Mouse (Mus musculus) CH12.LX (cell line): Measurements from ENCODE around the gene Nwd1. TPM values are rescaled to one million over a fixed set of nuclear protein-coding genes. Genes with fewer than 3 reads are reported as not detected.

Experiments
- DNase-seq: peaks from one replicate; pipeline ENCODE4 v3.0.0-alpha.2; 2013; ENCODE audit errors: extremely low read depth
- H3K27ac ChIP-seq: 2 replicates; pipeline ENCODE4 v1.5.1; 2012; ENCODE audit warnings: low read depth, mild to moderate bottlenecking, control low read depth, moderate library complexity; ENCODE audit not compliant: insufficient read depth
- H3K27me3 ChIP-seq: replicated peaks from 2 replicates; pipeline ENCODE3; 2012; ENCODE audit warnings: inconsistent platforms
- H3K36me3 ChIP-seq, 2 experiments: replicated peaks in 1 of 2; 2 replicates each; pipeline versions ENCODE3 to v1.6.1; 2012; ENCODE audit warnings: inconsistent platforms in 1 of 2, low read length in 1 of 2, mild to moderate bottlenecking in 1 of 2, mixed read lengths in 1 of 2, moderate library complexity in 1 of 2; ENCODE audit not compliant: control insufficient read depth in 1 of 2, insufficient read depth in 1 of 2
- H3K4me1 ChIP-seq, 2 experiments: 2 replicates each; pipeline ENCODE4 v1.6.1; 2012; ENCODE audit warnings: inconsistent platforms in 1 of 2, moderate library complexity in 1 of 2; ENCODE audit not compliant: insufficient read depth in 2 of 2, control insufficient read depth in 1 of 2
- H3K4me2 ChIP-seq: 2 replicates; pipeline ENCODE4 v1.6.1; 2012; ENCODE audit warnings: low read depth, mild to moderate bottlenecking, control low read depth; ENCODE audit not compliant: poor library complexity, insufficient read depth, severe bottlenecking
- H3K4me3 ChIP-seq, 3 experiments: fragments of 150-350 bp in 1 of 3; sonication (generic) in 1 of 3; replicated peaks in 1 of 3; 2 replicates each; pipeline versions ENCODE3 to v1.5.1; 2011 to 2012; ENCODE audit warnings: low read depth in 2 of 3, low read length in 2 of 3, mild to moderate bottlenecking in 2 of 3, moderate library complexity in 2 of 3, control low read depth in 1 of 3, improper control_type of control experiment in 1 of 3, inconsistent platforms in 1 of 3, mixed read lengths in 1 of 3; ENCODE audit not compliant: poor library complexity in 1 of 3
- H3K79me2 ChIP-seq: replicated peaks from 2 replicates; pipeline ENCODE4 v1.6.1; 2012; ENCODE audit warnings: mild to moderate bottlenecking, moderate library complexity; ENCODE audit not compliant: control insufficient read depth, poor library complexity, insufficient read depth, severe bottlenecking; ENCODE audit errors: extremely low read depth
- H3K9ac ChIP-seq: 2 replicates; pipeline ENCODE4 v1.6.1; 2012; ENCODE audit warnings: low read depth, mild to moderate bottlenecking, control low read depth, moderate library complexity; ENCODE audit not compliant: insufficient read depth
- H3K9me3 ChIP-seq: replicated peaks from 2 replicates; pipeline ENCODE3; 2012; ENCODE audit warnings: low read length, inconsistent platforms, mixed read lengths
- BHLHE40 ChIP-seq: IDR thresholded peaks from 2 replicates; pipeline ENCODE4 v1.6.1; 2011; ENCODE audit warnings: mild to moderate bottlenecking, low read depth, low read length, improper control_type of control experiment
- CHD1 ChIP-seq: IDR thresholded peaks from 2 replicates; pipeline ENCODE4 v1.6.1; 2012; ENCODE audit warnings: low read depth, low read length, improper control_type of control experiment, inconsistent platforms
- CTCF ChIP-seq, 2 experiments: IDR thresholded peaks in 1 of 2; conservative IDR thresholded peaks in 1 of 2; 2 replicates each; pipeline ENCODE4 v1.5.1; 2011 to 2012; ENCODE audit warnings: low read depth in 2 of 2, low read length in 2 of 2, improper control_type of control experiment in 1 of 2, inconsistent platforms in 1 of 2, mild to moderate bottlenecking in 1 of 2, moderate library complexity in 1 of 2
- IRF4 ChIP-seq: IDR thresholded peaks from 2 replicates; pipeline ENCODE4 v1.6.1; 2014; ENCODE audit warnings: low read depth, mild to moderate bottlenecking, inconsistent platforms, low read length, improper control_type of control experiment
- JUND ChIP-seq: conservative IDR thresholded peaks from 2 replicates; pipeline ENCODE4 v1.6.1; 2011; ENCODE audit warnings: low read depth, low read length, improper control_type of control experiment
- MEF2A ChIP-seq: IDR thresholded peaks from 2 replicates; pipeline ENCODE4 v1.6.1; 2014; ENCODE audit warnings: low read depth, mild to moderate bottlenecking, inconsistent platforms, low read length, improper control_type of control experiment, borderline replicate concordance
- MYC ChIP-seq: IDR thresholded peaks from 2 replicates; pipeline ENCODE4 v1.6.1; 2011; ENCODE audit warnings: low read depth, mild to moderate bottlenecking, improper control_type of control experiment, low read length
- NRF1 ChIP-seq: IDR thresholded peaks from 2 replicates; pipeline ENCODE4 v1.6.1; 2014; ENCODE audit warnings: low read depth, mild to moderate bottlenecking, inconsistent platforms, low read length, improper control_type of control experiment, moderate library complexity
- POLR2A ChIP-seq: IDR thresholded peaks from 2 replicates; pipeline ENCODE4 v1.6.1; 2011; ENCODE audit warnings: low read depth, mild to moderate bottlenecking, improper control_type of control experiment, low read length
- ZNF384 ChIP-seq: IDR thresholded peaks from 2 replicates; pipeline ENCODE4 v1.6.1; 2012; ENCODE audit warnings: low read depth, low read length, improper control_type of control experiment, inconsistent platforms
- dilution Hi-C: fragments of 300-500 bp; cut with MboI; formaldehyde crosslinking; loops from 2 replicates; pipeline ENCODE4 v1.14.3; 2020; ENCODE audit warnings: low sequenced_read_pairs; ENCODE audit not compliant: extremely low pct_unique_long_range_greater_than_20kb, extremely low pct_ligation_motif_present
- in situ Hi-C: fragments of 300-500 bp; cut with MboI; formaldehyde crosslinking; loops from 3 replicates; pipeline ENCODE4 v1.14.3; 2019; ENCODE audit warnings: low sequenced_read_pairs, low pct_ligation_motif_present, low pct_unique_long_range_greater_than_20kb, mixed read lengths
- polyA plus RNA-seq: library from polyadenylated mRNA; unstranded; fragments of >175 nt; gene quantifications from 2 replicates; pipeline ENCODE4 v1.2.1, GENCODE M21; 2012; ENCODE audit warnings: low read depth; ENCODE audit not compliant: insufficient read length
- total RNA-seq, 2 experiments: library from RNA; depleted of rRNA; stranded (reverse); fragments of 300-350 nt in 1 of 2; fragments of >200 nt in 1 of 2; gene quantifications; 2 replicates each; pipeline ENCODE4 v1.2.3; 2012 to 2014

The Nwd1 gene
- total and polyA plus RNA-seq, 3 experiments: 0.04 TPM; not detected in 2

- no peak for TF ChIP-seq POLR2A
- no peak for TF ChIP-seq NRF1
- dilution Hi-C loops: no loop called here
- in situ Hi-C loops: no loop called here
- Histone ChIP-seq H3K4me2 (no peak overlapping the region), H3K27ac (no peak overlapping the region), H3K79me2 (no peaks in the 10 kb centered on the region), H3K4me1 (no peaks in the 10 kb centered on the region; a peak in 1 of 4 replicates), H3K4me3 (no peak overlapping the region), H3K27me3 (peaks cover 21% of the 10 kb centered on the region), H3K9me3 (no peaks in the 10 kb centered on the region), H3K36me3 (no peaks in the 10 kb centered on the region), H3K9ac (no peak overlapping the region)
- DNase-seq: no peak
Observed at GRCm38 (mm10) chr8:72664107-72664652, 17.7 kb downstream of the Nwd1 start.

- no peaks in the 10 kb centered on the region for H3K9me3 ChIP-seq
- H3K4me2 ChIP-seq: no peak overlapping the region
- TF ChIP-seq MYC: no peak
- TF ChIP-seq JUND: no peak
- H3K79me2 ChIP-seq: no peaks in the 10 kb centered on the region
- no peaks in the 10 kb centered on the region; a peak in 1 of 4 replicates for H3K4me1 ChIP-seq
- H3K9ac ChIP-seq: no peak overlapping the region
- DNase-seq: no peak
- in situ Hi-C loops (no loop called here), dilution Hi-C loops (no loop called here)
- H3K27ac ChIP-seq: no peak overlapping the region
- peaks cover 21% of the 10 kb centered on the region for H3K27me3 ChIP-seq
- no peaks in the 10 kb centered on the region for H3K36me3 ChIP-seq
- H3K4me3 ChIP-seq: no peak overlapping the region
Observed at GRCm38 (mm10) chr8:72664757-72665156, 18.2 kb downstream of the Nwd1 start.

GRCm38 (mm10) chr8:72665405-72665804 lies 18.9 kb downstream of the Nwd1 start:
- Histone ChIP-seq H3K4me1 (no peaks in the 10 kb centered on the region; a peak in 1 of 4 replicates), H3K4me2 (no peak overlapping the region), H3K4me3 (no peak overlapping the region), H3K27ac (no peak overlapping the region), H3K79me2 (no peaks in the 10 kb centered on the region), H3K36me3 (no peaks in the 10 kb centered on the region)
- dilution Hi-C loops: no loop called here
- in situ Hi-C loops: no loop called here
- no peak for TF ChIP-seq IRF4
- TF ChIP-seq ZNF384: no peak
- no peak for TF ChIP-seq CHD1
- no peak for TF ChIP-seq POLR2A
- TF ChIP-seq BHLHE40: peak; percentile 1; the same call in 1 of the 2 replicates
- no peak for TF ChIP-seq MEF2A
- TF ChIP-seq CTCF (conservative IDR thresholded peaks at IDR 0.05 in 1 of 2, IDR thresholded peaks at IDR 0.05 in 1 of 2; ENCODE audit: low read depth in 2 of 2, low read length in 2 of 2): no peak
- TF ChIP-seq, all 38 proteins: peak for 1
- H3K9me3 ChIP-seq: no peaks in the 10 kb centered on the region
- DNase-seq: no peak
- peaks cover 21% of the 10 kb centered on the region for H3K27me3 ChIP-seq
- H3K9ac ChIP-seq: no peak overlapping the region
